Mouse (Mus musculus) ES-E14 (cell line): ENCODE results near the gene G430095P16Rik. TPM values are rescaled to one million over a fixed set of nuclear protein-coding genes. Genes with fewer than 3 reads are reported as not detected.

Source experiments
- DNase-seq: peaks from one replicate; pipeline ENCODE4 v3.0.0-alpha.2; 2013; ENCODE audit warnings: low read depth, low spot score
- H3K27ac ChIP-seq: 2 replicates; pipeline ENCODE4 v1.5.1; 2012; ENCODE audit warnings: low read depth, mild to moderate bottlenecking, low read length, moderate library complexity, mixed read lengths; ENCODE audit not compliant: poor library complexity, insufficient read depth, severe bottlenecking
- H3K36me3 ChIP-seq: 2 replicates; pipeline ENCODE4 v1.6.1; 2012; ENCODE audit warnings: mild to moderate bottlenecking, low read length, moderate library complexity, mixed read lengths; ENCODE audit not compliant: control insufficient read depth, poor library complexity, insufficient read depth, severe bottlenecking
- H3K4me1 ChIP-seq, 2 experiments: fragments of 150-350 bp in 1 of 2; sonication (generic) in 1 of 2; 2 replicates each; pipeline ENCODE4 v1.6.1; 2012; ENCODE audit warnings: low read length in 2 of 2, mild to moderate bottlenecking in 1 of 2, mixed read lengths in 1 of 2; ENCODE audit not compliant: control insufficient read depth in 2 of 2, insufficient read depth in 2 of 2, poor library complexity in 1 of 2
- H3K4me3 ChIP-seq, 2 experiments: fragments of 150-350 bp in 1 of 2; sonication (generic) in 1 of 2; 2 replicates each; pipeline ENCODE4 v1.5.1; 2012; ENCODE audit warnings: low read length in 2 of 2, low read depth in 1 of 2, mild to moderate bottlenecking in 1 of 2, mixed read lengths in 1 of 2; ENCODE audit not compliant: insufficient read depth in 1 of 2, poor library complexity in 1 of 2, severe bottlenecking in 1 of 2
- H3K9ac ChIP-seq: 2 replicates; pipeline ENCODE4 v1.6.1; 2012; ENCODE audit warnings: low read depth, mild to moderate bottlenecking, low read length, mixed read lengths; ENCODE audit not compliant: poor library complexity, insufficient read depth, severe bottlenecking
- H3K9me3 ChIP-seq: fragments of 150-350 bp; sonication (generic); 2 replicates; pipeline ENCODE4 v1.6.1; 2012; ENCODE audit warnings: low read depth, mild to moderate bottlenecking, low read length; ENCODE audit not compliant: control insufficient read depth, insufficient read depth
- CHD2 ChIP-seq: IDR thresholded peaks from 2 replicates; pipeline ENCODE4 v1.6.1; 2014; ENCODE audit warnings: mild to moderate bottlenecking, low read depth, low read length, inconsistent platforms
- HCFC1 ChIP-seq: IDR thresholded peaks from 2 replicates; pipeline ENCODE4 v1.6.1; 2012; ENCODE audit warnings: low read length, inconsistent platforms, borderline replicate concordance; ENCODE audit not compliant: insufficient read depth
- MAFK ChIP-seq: IDR thresholded peaks from 2 replicates; pipeline ENCODE4 v1.6.1; 2014; ENCODE audit warnings: mild to moderate bottlenecking, low read depth, low read length, inconsistent platforms; ENCODE audit not compliant: insufficient read depth
- ZC3H11A ChIP-seq: IDR thresholded peaks from 2 replicates; pipeline ENCODE4 v1.6.1; 2012; ENCODE audit warnings: low read depth, mild to moderate bottlenecking, inconsistent platforms, low read length, borderline replicate concordance
- ZNF384 ChIP-seq: IDR thresholded peaks from 2 replicates; pipeline ENCODE4 v1.6.1; 2012; ENCODE audit warnings: low read depth, low read length, inconsistent platforms
- in situ Hi-C, 2 experiments: fragments of 600-800 bp; cut with MboI; formaldehyde crosslinking; loops; one replicate each; pipeline ENCODE4 v1.15.1; 2025; ENCODE audit warnings: low sequenced_read_pairs in 2 of 2, inconsistent platforms in 1 of 2; ENCODE audit not compliant: unreplicated experiment in 2 of 2
- total RNA-seq: library from RNA; depleted of rRNA; stranded (reverse); fragments of 300-350 nt; gene quantifications from 2 replicates; pipeline ENCODE4 v1.2.3, GENCODE M21; 2012

G430095P16Rik gene
- total RNA-seq, 1 experiment = 2.1 TPM

- Histone ChIP-seq H3K9me3 (no peaks in the 10 kb centered on the region), H3K9ac (no peak overlapping the region), H3K36me3 (no peaks in the 10 kb centered on the region), H3K4me3 (no peak overlapping the region), H3K4me1 (peaks cover 0 to 9% of the 10 kb centered on the region in 2 experiments; a peak in 1 of 4 replicates), H3K27ac (no peak overlapping the region)
- in situ Hi-C loops = no loop called here
- TF ChIP-seq MAFK (no peak), CHD2 (no peak), ZNF384 (no peak), ZC3H11A (no peak), HCFC1 (no peak)
- no peak for DNase-seq
Measured at GRCm38 (mm10) chr8:84738715-84739400, 16.1 kb downstream of the G430095P16Rik start.

GRCm38 (mm10) chr8:84739401-84739742, 16.6 kb downstream of the G430095P16Rik start:
- in situ Hi-C loops = no loop called here
- H3K4me1 ChIP-seq = peaks cover 1 to 9% of the 10 kb centered on the region in 2 experiments; a peak in 1 of 4 replicates
- H3K27ac ChIP-seq = no peak overlapping the region

GRCm38 (mm10) chr8:84740895-84741843, 18.4 kb downstream of the G430095P16Rik start:
- in situ Hi-C loops = no loop called here
- Histone ChIP-seq H3K4me3 (no peak overlapping the region), H3K27ac (no peak overlapping the region), H3K9me3 (no peaks in the 10 kb centered on the region), H3K4me1 (peaks cover 1 to 13% of the 10 kb centered on the region in 2 experiments; a peak in 1 of 4 replicates), H3K36me3 (no peaks in the 10 kb centered on the region), H3K9ac (no peak overlapping the region)
- no peak for DNase-seq
- TF ChIP-seq MAFK = no peak
- TF ChIP-seq ZC3H11A = no peak
- TF ChIP-seq CHD2 = no peak

More at GRCm38 (mm10) chr8:84739401-84739742, 16.6 kb downstream of the G430095P16Rik start:
- Histone ChIP-seq H3K9ac (no peak overlapping the region), H3K4me3 (no peak overlapping the region), H3K9me3 (no peaks in the 10 kb centered on the region), H3K36me3 (no peaks in the 10 kb centered on the region)
- no peak for TF ChIP-seq MAFK
- no peak for TF ChIP-seq HCFC1
- no peak for TF ChIP-seq ZNF384
- no peak for TF ChIP-seq ZC3H11A
- no peak for TF ChIP-seq CHD2
- DNase-seq = no peak

- in situ Hi-C loops = no loop called here
- Histone ChIP-seq H3K27ac (no peak overlapping the region), H3K4me3 (peak overlapping the region; percentile 46 to 61), H3K4me1 (peaks cover 1 to 13% of the 10 kb centered on the region in 2 experiments; a peak in 1 of 4 replicates), H3K9me3 (no peaks in the 10 kb centered on the region), H3K9ac (peak overlapping the region; percentile 37), H3K36me3 (no peaks in the 10 kb centered on the region)
- TF ChIP-seq CHD2 = no peak
- no peak for TF ChIP-seq HCFC1
- DNase-seq = no peak
Measured at GRCm38 (mm10) chr8:84742171-84743053, 19.6 kb downstream of the G430095P16Rik start.
